Mouse (Mus musculus) limb, embryonic 14.5 days (tissue): ENCODE measurements around the gene Pxn. TPM values are rescaled to one million over a fixed set of nuclear protein-coding genes. Genes with fewer than 3 reads are reported as not detected.

ENCODE experiments used
- ATAC-seq: fragments of 200-750 bp; cut with Nextera tagmentation; 2 replicates; pipeline ENCODE4 v1.8.0; 2017; ENCODE audit warnings: low read depth, moderate number of reproducible peaks, moderate TSS enrichment; ENCODE audit not compliant: low FRiP score
- DNase-seq: peaks from one replicate; pipeline ENCODE4 v3.0.0-alpha.2; 2015; ENCODE audit warnings: low spot score
- H3K27ac ChIP-seq: fragments of 300-500 bp; sonication (generic); replicated peaks from 2 replicates; pipeline ENCODE4 v1.5.1; 2014; ENCODE audit warnings: low read depth, mild to moderate bottlenecking, low read length, moderate library complexity, mixed read lengths
- H3K27me3 ChIP-seq: fragments of 300-500 bp; sonication (generic); 2 replicates; pipeline ENCODE4 v1.6.1; 2014; ENCODE audit warnings: low read length, mixed read lengths; ENCODE audit not compliant: control insufficient read depth, insufficient read depth
- H3K36me3 ChIP-seq: fragments of 300-500 bp; sonication (generic); 2 replicates; pipeline ENCODE4 v1.6.1; 2014; ENCODE audit warnings: mild to moderate bottlenecking, low read length, moderate library complexity, mixed read lengths; ENCODE audit not compliant: control insufficient read depth, insufficient read depth
- H3K4me1 ChIP-seq: fragments of 300-500 bp; sonication (generic); 2 replicates; pipeline ENCODE4 v1.6.1; 2014; ENCODE audit warnings: antibody characterized with exemption, low read length, mixed read lengths; ENCODE audit not compliant: control insufficient read depth, insufficient read depth
- H3K4me2 ChIP-seq: fragments of 300-500 bp; sonication (generic); replicated peaks from 2 replicates; pipeline ENCODE4 v1.6.1; 2014; ENCODE audit warnings: low read depth, mild to moderate bottlenecking, low read length, moderate library complexity; ENCODE audit not compliant: severe bottlenecking
- H3K4me3 ChIP-seq: fragments of 300-500 bp; sonication (generic); replicated peaks from 2 replicates; pipeline ENCODE4 v1.5.1; 2014; ENCODE audit warnings: low read length
- H3K9ac ChIP-seq: fragments of 300-500 bp; sonication (generic); 2 replicates; pipeline ENCODE4 v1.6.1; 2014; ENCODE audit warnings: mild to moderate bottlenecking, low read depth, low read length, moderate library complexity; ENCODE audit not compliant: severe bottlenecking
- H3K9me3 ChIP-seq: fragments of 300-500 bp; sonication (generic); 2 replicates; pipeline ENCODE4 v1.6.1; 2016; ENCODE audit warnings: low read length; ENCODE audit not compliant: control insufficient read depth
- POLR2A ChIP-seq: fragments of 200-500 bp; IDR thresholded peaks from 2 replicates; pipeline ENCODE4 v1.8.0; 2012; ENCODE audit warnings: inconsistent platforms, mild to moderate bottlenecking, moderate library complexity, borderline replicate concordance; ENCODE audit not compliant: insufficient read depth, insufficient read length; ENCODE audit errors: extremely low read depth
- WGBS: fragments of 180-500 bp; shearing (Covaris S2); extraction: QIAGEN DNeasy Blood & Tissue Kit; methylation state at CpG from one replicate; pipeline ENCODE4 v1.1.7; 2014; 5-methylcytosine and 5-hydroxymethylcytosine counted together
- polyA plus RNA-seq, 2 experiments: library from polyadenylated mRNA; depleted of rRNA in 1 of 2; stranded (reverse) in 1 of 2; unstranded in 1 of 2; fragments of >200 nt; fragmentation: Nextera tagmentation in 1 of 2; extraction: Ambion mirVana in 1 of 2; gene quantifications; 2 replicates each; pipeline versions ENCODE4 v1.2.1 to v1.2.3; 2012 to 2014

The Pxn gene
- polyA plus RNA-seq (2012; rRNA removed), result 119 and 145 TPM in 2 replicates
- polyA plus RNA-seq (2014; fragmentation: Nextera tagmentation; extraction: Ambion mirVana), result 25.0 and 26.3 TPM in 2 replicates

- Histone ChIP-seq H3K9ac (peak within 1 kb of the TSS; percentile 89), H3K4me2 (peak within 1 kb of the TSS; percentile 74), H3K4me3 (peak within 1 kb of the TSS; percentile 99), H3K4me1 (peaks cover 29% of the 10 kb centered on the region), H3K27ac (peak within 1 kb of the TSS; percentile 52; the same call in 1 of the 2 replicates), H3K27me3 (no peaks in the 10 kb centered on the region), H3K9me3 (no peaks in the 10 kb centered on the region), H3K36me3 (0 out of 2 replicates have a peak, but pooled peaks cover under 1% of the 10 kb centered on the region)
- 2% methylated on average over 52 of the region's 74 CpGs for WGBS
- peak; percentile 85; the same call in 1 of the 2 replicates for TF ChIP-seq POLR2A
- peak; percentile 87 for DNase-seq
- peak; percentile 86 for ATAC-seq
Measured at GRCm38 (mm10) chr5:115506454-115507201, at the start of gene Pxn. Gene Pxn, plus strand, starts transcription at chr5:115506676.

- H3K9ac ChIP-seq, result no peak overlapping the region
- 60% methylated on average over 13 of the region's 13 CpGs for WGBS
- no peaks in the 10 kb centered on the region for H3K9me3 ChIP-seq
- DNase-seq (no peak), ATAC-seq (no peak)
- no peak overlapping the region for H3K27ac ChIP-seq
- no peaks in the 10 kb centered on the region for H3K4me1 ChIP-seq
- no peak overlapping the region for H3K4me3 ChIP-seq
- H3K4me2 ChIP-seq, result no peak overlapping the region
- H3K36me3 ChIP-seq, result peaks cover 9% of the 10 kb centered on the region
- no peaks in the 10 kb centered on the region for H3K27me3 ChIP-seq
- no peak for TF ChIP-seq POLR2A
Measured at GRCm38 (mm10) chr5:115458918-115459317, 47.6 kb upstream of the Pxn start.

- 77% methylated on average over 18 of the region's 18 CpGs for WGBS
- no peak for TF ChIP-seq POLR2A
- ATAC-seq (no peak), DNase-seq (no peak)
- Histone ChIP-seq H3K9ac (no peak overlapping the region), H3K4me2 (no peak overlapping the region), H3K36me3 (no peaks in the 10 kb centered on the region), H3K27me3 (no peaks in the 10 kb centered on the region), H3K4me3 (no peak overlapping the region), H3K4me1 (no peaks in the 10 kb centered on the region), H3K27ac (no peak overlapping the region), H3K9me3 (no peaks in the 10 kb centered on the region)
Measured at GRCm38 (mm10) chr5:115464408-115465115, 41.9 kb upstream of the Pxn start.

- H3K9ac ChIP-seq, result no peak within 1 kb of the TSS
- DNase-seq, result no peak
Measured at GRCm38 (mm10) chr5:115465642-115466420, 40.6 kb upstream of the Pxn start, which contains the start of gene Pla2g1b. Gene Pla2g1b, plus strand, starts transcription at chr5:115466262.

GRCm38 (mm10) chr5:115469791-115470190 is 36.7 kb upstream of the Pxn start:
- Histone ChIP-seq H3K27me3 (no peaks in the 10 kb centered on the region), H3K4me2 (no peak overlapping the region), H3K36me3 (no peaks in the 10 kb centered on the region), H3K9ac (no peak overlapping the region), H3K27ac (no peak overlapping the region), H3K4me3 (no peak overlapping the region), H3K4me1 (no peaks in the 10 kb centered on the region), H3K9me3 (no peaks in the 10 kb centered on the region)
- ATAC-seq (no peak), DNase-seq (no peak)
- 68% methylated on average over 6 of the region's 6 CpGs for WGBS
- TF ChIP-seq POLR2A, result no peak

More at GRCm38 (mm10) chr5:115465642-115466420, 40.6 kb upstream of the Pxn start, which contains the start of gene Pla2g1b:
- H3K4me3 ChIP-seq, result no peak within 1 kb of the TSS
- H3K27ac ChIP-seq, result no peak within 1 kb of the TSS
- no peaks in the 10 kb centered on the region for H3K4me1 ChIP-seq
- no peaks in the 10 kb centered on the region for H3K36me3 ChIP-seq
- H3K4me2 ChIP-seq, result no peak within 1 kb of the TSS
- no peak for ATAC-seq
- TF ChIP-seq POLR2A, result no peak
- H3K27me3 ChIP-seq, result no peaks in the 10 kb centered on the region
- WGBS, result 48% methylated on average over 9 of the region's 9 CpGs
- H3K9me3 ChIP-seq, result no peaks in the 10 kb centered on the region
